Mouse (Mus musculus) cerebellum, adult 2 months (tissue): ENCODE data around the gene Fblim1.

Source experiments
- CTCF ChIP-seq: fragments of 200-500 bp; IDR thresholded peaks from 2 replicates; pipeline ENCODE4 v1.5.1; 2011; ENCODE audit warnings: low read depth, mild to moderate bottlenecking, control low read depth, low read length, moderate library complexity, borderline replicate concordance; ENCODE audit not compliant: insufficient read depth
- POLR2A ChIP-seq: fragments of 200-500 bp; IDR thresholded peaks from 2 replicates; pipeline ENCODE4 v1.6.1; 2011; ENCODE audit warnings: low read length, control low read depth, borderline replicate concordance; ENCODE audit not compliant: insufficient read depth

DNA sequence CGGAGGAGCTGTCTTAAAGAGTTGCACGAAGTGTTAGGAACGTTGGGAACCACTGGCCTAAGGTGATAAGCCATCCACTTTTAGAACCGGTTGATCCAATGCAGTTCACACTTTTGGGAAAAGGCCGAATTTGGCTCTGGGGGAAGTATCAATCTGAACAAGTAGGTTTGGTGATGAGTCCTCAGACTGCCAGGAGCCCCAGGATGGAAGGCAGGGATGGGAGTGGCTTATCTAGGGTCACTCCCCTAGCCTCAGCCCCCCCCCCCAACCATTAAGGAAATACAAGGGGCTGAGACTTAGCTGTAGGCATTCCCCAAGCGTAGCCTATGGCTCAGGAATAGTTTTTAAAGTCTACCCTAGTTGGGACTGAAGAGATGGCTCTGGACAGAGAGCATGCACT is 39.7 kb downstream of the Fblim1 start:
- no peak for TF ChIP-seq POLR2A
- TF ChIP-seq CTCF, result no peak
